Mouse (Mus musculus) small intestine, adult 2 months (tissue): Measurements from ENCODE around the gene Prune1.

Experiments
- CTCF ChIP-seq: fragments of 200-500 bp; IDR thresholded peaks from 2 replicates; pipeline ENCODE4 v1.5.1; 2012; ENCODE audit warnings: low read depth, mild to moderate bottlenecking, control low read depth, inconsistent platforms, low read length, moderate library complexity, mixed read lengths; ENCODE audit not compliant: insufficient replicate concordance, insufficient read length; ENCODE audit errors: extremely low read depth
- POLR2A ChIP-seq: fragments of 200-500 bp; IDR thresholded peaks from 2 replicates; pipeline ENCODE4 v1.6.1; 2012; ENCODE audit warnings: low read depth, mild to moderate bottlenecking, control low read depth, inconsistent platforms, low read length, moderate library complexity

DNA sequence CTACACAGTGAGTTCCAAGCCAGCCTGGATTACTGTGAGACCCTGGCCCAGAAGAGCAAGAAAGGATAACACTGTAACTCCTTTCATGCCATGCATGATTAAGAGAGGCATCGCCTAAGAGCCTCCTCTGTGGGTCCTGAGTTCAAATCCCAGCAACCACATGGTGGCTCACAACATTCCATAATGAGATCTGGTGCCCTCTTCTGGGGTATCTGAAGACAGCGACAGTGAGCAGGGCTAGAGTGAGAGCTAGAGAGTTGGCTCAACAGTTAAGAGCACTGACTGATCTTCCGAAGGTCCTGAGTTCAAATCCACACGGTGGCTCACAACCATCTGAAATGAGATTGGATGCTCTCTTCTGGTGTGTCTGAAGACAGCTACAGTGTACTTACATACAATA, 7.4 kb downstream of the Prune1 start:
- TF ChIP-seq CTCF, result no peak
- no peak for TF ChIP-seq POLR2A
